Mouse (Mus musculus) colon, adult 2 months (tissue): ENCODE data around the gene Bbs12. TPM values are rescaled to one million over a fixed set of nuclear protein-coding genes. Genes with fewer than 3 reads are reported as not detected.

Experiments
- polyA plus RNA-seq: library from polyadenylated mRNA; depleted of rRNA; stranded (reverse); fragments of >200 nt; gene quantifications from 2 replicates; pipeline ENCODE4 v1.2.3, GENCODE M21; 2012; rRNA removed

Gene Bbs12
- 0.21 and 0.26 TPM in 2 replicates for polyA plus RNA-seq

DNA sequence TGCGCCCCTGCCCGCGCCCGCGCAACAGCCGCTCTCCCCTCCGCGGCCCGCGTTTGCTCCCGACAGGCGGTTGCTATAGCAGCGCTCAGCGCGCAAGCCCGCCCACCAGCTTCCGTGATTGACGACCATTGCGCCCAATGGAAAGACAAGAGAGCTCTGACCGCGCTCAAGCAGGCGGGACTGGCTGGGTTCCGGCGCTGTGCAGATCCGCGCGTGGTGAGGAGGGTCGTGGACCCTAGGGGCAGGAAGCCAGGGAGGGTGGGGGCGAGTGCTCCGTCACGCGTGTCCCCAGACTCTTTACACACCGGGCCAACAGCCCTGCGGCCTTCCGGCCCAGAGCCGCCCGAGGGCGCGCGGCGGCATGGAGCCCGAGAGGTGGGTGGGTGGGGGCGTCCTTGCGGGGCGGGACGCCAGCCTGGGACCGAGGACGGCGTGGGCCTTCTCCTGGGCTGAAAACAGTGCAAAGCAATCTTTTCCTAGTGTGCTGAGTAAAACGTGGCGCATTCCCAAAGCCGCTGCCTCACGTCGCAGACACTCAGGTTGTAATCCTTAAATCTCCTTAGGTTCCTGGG, at the start of gene Bbs12, which contains the start of gene Cetn4:
TSS of gene Bbs12 (plus strand) at position 185 of the 572 bp plus-strand sequence.
TSS of gene Cetn4 (minus strand) at position 339 of the 572 bp plus-strand sequence.

DNA sequence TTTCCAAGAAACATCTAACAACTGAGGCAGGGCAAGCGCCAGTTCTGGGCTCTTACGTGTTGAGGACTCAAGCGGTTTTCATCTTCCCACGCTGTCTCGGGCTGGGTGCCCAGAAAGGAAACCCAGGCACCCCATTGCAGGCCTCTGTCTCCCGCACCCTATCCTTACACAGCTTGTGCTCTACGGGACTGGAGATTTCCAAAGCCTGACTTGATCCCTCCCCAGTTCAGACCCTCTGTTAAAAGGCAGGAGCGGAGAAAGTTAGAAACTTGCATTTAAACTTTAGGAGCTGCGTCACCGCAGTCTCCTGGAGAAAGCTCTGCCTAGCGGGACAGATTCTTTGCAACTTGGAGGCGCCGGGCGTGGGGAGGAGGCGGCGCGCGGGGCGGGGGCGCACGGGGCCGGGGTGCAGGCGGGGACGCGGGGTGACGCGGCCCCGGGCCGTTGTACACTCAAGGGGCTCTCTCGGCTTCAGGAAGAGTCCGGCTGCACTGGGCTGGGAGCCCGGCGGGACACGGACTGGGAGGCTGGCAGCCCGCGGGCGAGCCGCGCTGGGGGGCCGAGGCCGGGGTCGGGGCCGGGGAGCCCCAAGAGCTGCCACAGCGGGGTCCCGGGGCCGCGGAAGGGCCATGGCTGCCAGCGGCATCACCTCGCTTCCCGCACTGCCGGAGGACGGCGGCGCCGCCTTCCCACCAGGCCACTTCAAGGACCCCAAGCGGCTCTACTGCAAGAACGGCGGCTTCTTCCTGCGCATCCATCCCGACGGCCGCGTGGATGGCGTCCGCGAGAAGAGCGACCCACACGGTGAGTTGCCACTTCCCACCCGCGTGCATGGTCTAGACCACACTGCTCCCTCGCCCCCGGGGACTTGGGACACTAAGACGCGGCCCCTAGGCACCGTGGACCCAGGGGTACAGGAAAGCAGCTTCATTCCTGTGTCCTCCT, 36.1 kb downstream of the Bbs12 start, which contains the start of gene Fgf2:
TSS of gene Fgf2 (plus strand) at position 126 of the 945 bp plus-strand sequence.

Other genes with a start within 250 kb of the Bbs12 start
- not detected in 2 replicates for gene Adad1, start 249.0 kb upstream of the Bbs12 start, polyA plus RNA-seq
- not detected in 2 replicates for gene Il2, start 186.6 kb upstream of the Bbs12 start, polyA plus RNA-seq
- gene Il21, start 79.9 kb upstream of the Bbs12 start, polyA plus RNA-seq, result not detected in 2 replicates
- gene Cetn4, start 154 bp downstream of the Bbs12 start, polyA plus RNA-seq, result 0.06 and 0.38 TPM in 2 replicates
- 1.2 TPM in 2 replicates for gene Fgf2, start 35.8 kb downstream of the Bbs12 start, polyA plus RNA-seq
- 0.96 and 1.1 TPM in 2 replicates for gene Spata5, start 107.3 kb downstream of the Bbs12 start, polyA plus RNA-seq
- gene Nudt6, start 107.7 kb downstream of the Bbs12 start, polyA plus RNA-seq, result 16.0 and 18.2 TPM in 2 replicates